8 mouse cellular contexts compared by ENCODE assay signal in genomic region chr10:70717464-70717863, GRCm38 (mm10).
DNase-seq lines count a peak whose midpoint lies in the region; TF ChIP-seq lines count a peak whose summit lies in the region.

No protein-coding gene starts in this region.

- H3K27ac ChIP-seq in testis, adult 2 months (ENCODE audit: control insufficient read depth, insufficient read depth, low read depth, low read length) = peak overlapping the region; percentile 53

- H3K36me3 ChIP-seq in testis, adult 2 months (ENCODE audit: control insufficient read depth, insufficient read depth, low read length) = no peaks in the 10 kb centered on the region

- WGBS in lung, adult 2 months = 11% methylated on average over 4 of the region's 8 CpGs

- 0 out of 2 replicates have a peak, but pooled peaks cover 2% of the 10 kb centered on the region for H3K4me1 ChIP-seq in testis, adult 2 months (ENCODE audit: control insufficient read depth, insufficient read depth, low read length)
- H3K4me1 ChIP-seq in lung, adult 2 months (ENCODE audit: control insufficient read depth, insufficient read depth, low read length) = no peaks in the 10 kb centered on the region

- H3K27me3 ChIP-seq in testis, adult 2 months (ENCODE audit: control insufficient read depth, insufficient read depth, low read length) = no peaks in the 10 kb centered on the region

- no peak for TF ChIP-seq CTCF in testis, adult 2 months (IDR thresholded peaks at IDR 0.05; ENCODE audit: control insufficient read depth, insufficient read depth, insufficient replicate concordance, low read depth, low read length)
- TF ChIP-seq CTCF in lung, adult 2 months (IDR thresholded peaks at IDR 0.05; ENCODE audit: insufficient read depth, low read length) = no peak

- H3K4me3 ChIP-seq in testis, adult 2 months (ENCODE audit: control insufficient read depth, low read depth, low read length) = no peak overlapping the region
- no peak overlapping the region for H3K4me3 ChIP-seq in lung, adult 2 months (replicated peaks; ENCODE audit: extremely low read depth, low read depth, low read length)

- DNase-seq in testis, postnatal 10 days (ENCODE audit: low spot score) = no peak
- peak; percentile 4 for DNase-seq in embryo, embryonic 9.5 days (ENCODE audit: extremely low spot score)
- peak; percentile 6 for DNase-seq in heart, postnatal 4 days
- no peak for DNase-seq in thymus, postnatal 14 days
- no peak for DNase-seq in spleen, adult 18-20 months
- no peak for DNase-seq in layer of hippocampus, adult 11-12 months (ENCODE audit: low spot score)
- no peak for DNase-seq in lung, adult 2 months

- no peak for TF ChIP-seq POLR2A in testis, adult 2 months (IDR thresholded peaks at IDR 0.05; ENCODE audit: control insufficient read depth, low read depth, low read length)
- TF ChIP-seq POLR2A in lung, adult 2 months (IDR thresholded peaks at IDR 0.05; ENCODE audit: borderline replicate concordance, extremely low read depth, low read depth, low read length) = no peak

Comparison
In these comparisons a context has a peak if more than half of its experiments do, and no peak if none do; other contexts are left out.
1. DNase-seq: peak in embryo, embryonic 9.5 days (single experiment) and heart, postnatal 4 days (single experiment); none in testis, postnatal 10 days (single experiment), thymus, postnatal 14 days (single experiment), spleen, adult 18-20 months (0 of 2), layer of hippocampus, adult 11-12 months (single experiment) and lung, adult 2 months (single experiment).